ENCODE assay signal across 14 mouse cellular contexts in the genomic region with DNA sequence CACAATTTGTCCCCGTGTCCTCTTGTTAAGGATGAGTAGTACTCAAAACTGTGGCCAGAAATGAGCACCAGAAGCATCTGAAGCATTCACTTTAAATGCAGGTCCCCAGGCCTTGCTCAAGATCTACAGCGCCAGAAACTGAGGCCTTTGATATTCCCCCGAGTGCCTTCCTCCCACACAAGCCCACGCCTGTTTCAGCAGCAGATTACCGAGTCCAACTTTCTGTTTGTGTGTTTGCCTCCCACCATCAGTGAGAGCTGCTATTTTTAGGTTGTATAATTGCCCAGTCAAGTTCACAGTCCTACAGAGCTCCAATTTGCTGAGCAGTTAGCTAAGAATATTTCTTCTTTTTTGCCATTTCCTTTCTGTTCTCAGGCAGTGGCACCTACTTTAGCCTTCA. TPM values are rescaled to one million over a fixed set of nuclear protein-coding genes. Genes with fewer than 3 reads are reported as not detected.
A peak's percentile ranks its signal among the peaks of the same experiment; 100 is the strongest.
DNase-seq lines count a peak whose midpoint lies in the region; ATAC-seq lines count a peak whose summit lies in the region.
"Had no signal": no experiment of that assay in that cellular context is flagged by ENCODE, and none has a peak within 500 bp of the region (broad histone marks: within the 10 kb centered on the region; RNA-seq: fewer than 3 reads in every experiment).

No protein-coding gene starts in this region.

- no peak overlapping the region for H3K4me3 ChIP-seq in heart, embryonic 12.5 days
- H3K4me3 ChIP-seq in heart, embryonic 10.5 days: no peak overlapping the region
- H3K4me3 ChIP-seq: embryonic facial prominence, embryonic 13.5 days; forebrain, embryonic 12.5 days; liver, embryonic 15.5 days; midbrain, embryonic 13.5 days had no signal

- 35% methylated on average over 5 of the region's 5 CpGs for WGBS in heart, embryonic 12.5 days
- 48% methylated on average over 5 of the region's 5 CpGs for WGBS in heart, embryonic 10.5 days

- H3K27ac ChIP-seq in heart, embryonic 12.5 days (ENCODE audit: poor library complexity, severe bottlenecking): no peak overlapping the region
- no peak overlapping the region for H3K27ac ChIP-seq in heart, embryonic 10.5 days
- H3K27ac ChIP-seq: embryonic facial prominence, embryonic 13.5 days; forebrain, embryonic 12.5 days; liver, embryonic 15.5 days; midbrain, embryonic 13.5 days had no signal

- H3K36me3 ChIP-seq in heart, embryonic 12.5 days: no peaks in the 10 kb centered on the region
- H3K36me3 ChIP-seq in heart, embryonic 10.5 days: no peaks in the 10 kb centered on the region
- H3K36me3 ChIP-seq: embryonic facial prominence, embryonic 13.5 days; forebrain, embryonic 12.5 days; liver, embryonic 15.5 days; midbrain, embryonic 13.5 days had no signal

- H3K27me3 ChIP-seq in heart, embryonic 12.5 days (replicated peaks): no peaks in the 10 kb centered on the region
- H3K27me3 ChIP-seq in heart, embryonic 10.5 days (ENCODE audit: insufficient read depth, poor library complexity, severe bottlenecking): no peaks in the 10 kb centered on the region
- H3K27me3 ChIP-seq: embryonic facial prominence, embryonic 13.5 days; forebrain, embryonic 12.5 days; midbrain, embryonic 13.5 days had no signal

- DNase-seq in heart, embryonic 10.5 days (ENCODE audit: low spot score): no peak
- DNase-seq in right cerebral cortex, adult 2 months (ENCODE audit: low spot score in 2 of 2): peak; percentile 59 to 66
- no peak for DNase-seq in right cerebral cortex, postnatal 4 days
- DNase-seq in left cerebral cortex, adult 9 months (ENCODE audit: low spot score in 2 of 2): peak; percentile 49 to 54
- DNase-seq in embryo, embryonic 10 days (ENCODE audit: low spot score): no peak
- no peak for DNase-seq in gastrocnemius, postnatal 4 days (ENCODE audit: low spot score in 2 of 2)
- DNase-seq: cerebellum, adult 9-11 months; thymus, postnatal 36 days had no signal

- no peak overlapping the region for H3K9ac ChIP-seq in heart, embryonic 12.5 days
- H3K9ac ChIP-seq: embryonic facial prominence, embryonic 13.5 days; forebrain, embryonic 12.5 days; liver, embryonic 15.5 days; midbrain, embryonic 13.5 days had no signal

- ATAC-seq in heart, embryonic 12.5 days (ENCODE audit: insufficient number of reproducible peaks, low FRiP score): no peak
- ATAC-seq: inflammation-experienced regulatory T-cells, adult 6 months; midbrain, embryonic 13.5 days had no signal

- peaks cover 6% of the 10 kb centered on the region for H3K9me3 ChIP-seq in heart, embryonic 12.5 days (replicated peaks)
- 0 out of 2 replicates have a peak, but pooled peaks cover 3% of the 10 kb centered on the region for H3K9me3 ChIP-seq in heart, embryonic 10.5 days
- H3K9me3 ChIP-seq: liver, embryonic 15.5 days; midbrain, embryonic 13.5 days had no signal

- H3K4me1 ChIP-seq in heart, embryonic 12.5 days (replicated peaks): peaks cover 12% of the 10 kb centered on the region
- H3K4me1 ChIP-seq in heart, embryonic 10.5 days: peaks cover 4% of the 10 kb centered on the region; the same call in 1 of the 2 replicates
- H3K4me1 ChIP-seq: embryonic facial prominence, embryonic 13.5 days had no signal

- peak overlapping the region; percentile 10; the same call in 1 of the 2 replicates for H3K4me2 ChIP-seq in heart, embryonic 12.5 days
- H3K4me2 ChIP-seq: embryonic facial prominence, embryonic 13.5 days; forebrain, embryonic 12.5 days; liver, embryonic 15.5 days; midbrain, embryonic 13.5 days had no signal

RNA-seq across cellular contexts. Expression of a gene that starts 5.1 kb away (rescaled TPM):
- 17.1 and 19.6 TPM in 2 replicates for polyA plus RNA-seq in heart, embryonic 12.5 days (2016; fragmentation: Nextera tagmentation; extraction: Ambion mirVana)
- polyA plus RNA-seq in heart, embryonic 10.5 days (2016; fragmentation: Nextera tagmentation; extraction: Ambion mirVana): 14.6 and 19.0 TPM in 2 replicates
- total RNA-seq in gastrocnemius, postnatal 4 days (2021): 10 to 100 TPM; 21.1 to 25.4 TPM

Comparison
In these comparisons a context has a peak if more than half of its experiments do, and no peak if none do; other contexts are left out.
1. DNase-seq: peak in right cerebral cortex, adult 2 months (2 of 2) and left cerebral cortex, adult 9 months (2 of 2); none in heart, embryonic 10.5 days (single experiment), right cerebral cortex, postnatal 4 days (single experiment), embryo, embryonic 10 days (single experiment) and gastrocnemius, postnatal 4 days (0 of 2).